Comparison of ENCODE assay signal across 12 mouse cellular contexts in the genomic region with DNA sequence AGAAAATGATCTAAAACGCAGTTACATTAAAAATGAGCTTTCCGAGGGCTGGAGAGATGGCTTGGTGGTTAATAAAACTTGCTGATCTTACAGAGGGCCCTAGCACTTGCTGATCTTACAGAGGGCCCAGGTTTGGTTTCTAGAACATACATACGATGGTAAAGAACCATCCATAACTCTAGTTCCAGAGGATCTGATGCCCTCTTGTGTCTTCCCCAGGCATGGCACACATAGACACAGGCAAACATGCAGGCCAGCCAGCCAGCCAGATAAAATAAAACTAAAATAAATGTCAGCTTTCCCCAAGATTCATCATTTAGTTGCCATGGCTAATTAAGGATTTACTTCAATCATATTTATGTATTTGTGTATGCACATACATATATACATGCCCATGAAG. TPM values are rescaled to one million over a fixed set of nuclear protein-coding genes. Genes with fewer than 3 reads are reported as not detected.
DNase-seq lines count a peak whose midpoint lies in the region; ATAC-seq and TF ChIP-seq lines count a peak whose summit lies in the region.
"Had no signal": no experiment of that assay in that cellular context is flagged by ENCODE, and none has a peak within 500 bp of the region (broad histone marks: within the 10 kb centered on the region; RNA-seq: fewer than 3 reads in every experiment).

No protein-coding gene starts in this region.

- H3K9ac ChIP-seq in liver, adult 2 months (ENCODE audit: low read depth, low read length): no peak overlapping the region
- H3K9ac ChIP-seq in liver, embryonic 12.5 days: no peak overlapping the region
- no peak overlapping the region for H3K9ac ChIP-seq in kidney, embryonic 15.5 days
- H3K9ac ChIP-seq: forebrain, embryonic 12.5 days; hindbrain, embryonic 13.5 days; stomach, embryonic 15.5 days had no signal

- no peaks in the 10 kb centered on the region for H3K79me2 ChIP-seq in liver, adult 2 months (ENCODE audit: control insufficient read depth, insufficient read depth, low read length)

- no peak overlapping the region for H3K27ac ChIP-seq in liver, adult 2 months (replicated peaks; ENCODE audit: insufficient read depth, low read depth, low read length)
- H3K27ac ChIP-seq in liver, embryonic 12.5 days: no peak overlapping the region
- H3K27ac ChIP-seq in kidney, embryonic 15.5 days: no peak overlapping the region
- H3K27ac ChIP-seq: forebrain, embryonic 12.5 days; hindbrain, embryonic 13.5 days; macrophage; stomach, embryonic 15.5 days had no signal

- no peak overlapping the region for H3K4me3 ChIP-seq in liver, adult 2 months (ENCODE audit: insufficient read depth, low read depth, low read length)
- H3K4me3 ChIP-seq in liver, embryonic 12.5 days: no peak overlapping the region
- no peak overlapping the region for H3K4me3 ChIP-seq in E14TG2a.4 (replicated peaks; ENCODE audit: low read length)
- no peak overlapping the region for H3K4me3 ChIP-seq in kidney, embryonic 15.5 days (replicated peaks)
- H3K4me3 ChIP-seq: forebrain, embryonic 12.5 days; hindbrain, embryonic 13.5 days; stomach, embryonic 15.5 days had no signal

- H3K4me2 ChIP-seq in liver, embryonic 12.5 days: no peak overlapping the region
- no peak overlapping the region for H3K4me2 ChIP-seq in kidney, embryonic 15.5 days
- H3K4me2 ChIP-seq: forebrain, embryonic 12.5 days; hindbrain, embryonic 13.5 days; stomach, embryonic 15.5 days had no signal

- H3K9me3 ChIP-seq in liver, embryonic 12.5 days (replicated peaks): no peaks in the 10 kb centered on the region
- H3K9me3 ChIP-seq in E14TG2a.4 (ENCODE audit: low read length): no peaks in the 10 kb centered on the region
- no peaks in the 10 kb centered on the region for H3K9me3 ChIP-seq in kidney, embryonic 15.5 days (replicated peaks)
- H3K9me3 ChIP-seq: forebrain, embryonic 12.5 days; hindbrain, embryonic 13.5 days; stomach, embryonic 15.5 days had no signal

- no peaks in the 10 kb centered on the region for H3K4me1 ChIP-seq in liver, adult 2 months (ENCODE audit: control insufficient read depth, insufficient read depth, low read length)
- no peaks in the 10 kb centered on the region for H3K4me1 ChIP-seq in liver, embryonic 12.5 days
- no peaks in the 10 kb centered on the region for H3K4me1 ChIP-seq in E14TG2a.4 (replicated peaks; ENCODE audit: low read depth, low read length)
- no peaks in the 10 kb centered on the region for H3K4me1 ChIP-seq in kidney, embryonic 15.5 days
- H3K4me1 ChIP-seq: forebrain, embryonic 12.5 days; hindbrain, embryonic 13.5 days; stomach, embryonic 15.5 days had no signal

- no peak for TF ChIP-seq POLR2A in liver, adult 2 months (IDR thresholded peaks at IDR 0.05; ENCODE audit: extremely low read depth, insufficient read depth, low read length)

- no peaks in the 10 kb centered on the region for H3K27me3 ChIP-seq in liver, adult 2 months (ENCODE audit: control insufficient read depth, insufficient read depth, low read length)
- no peaks in the 10 kb centered on the region for H3K27me3 ChIP-seq in liver, embryonic 12.5 days (replicated peaks)
- no peaks in the 10 kb centered on the region for H3K27me3 ChIP-seq in E14TG2a.4 (ENCODE audit: insufficient read depth, low read length)
- no peaks in the 10 kb centered on the region for H3K27me3 ChIP-seq in kidney, embryonic 15.5 days
- H3K27me3 ChIP-seq: forebrain, embryonic 12.5 days; hindbrain, embryonic 13.5 days; stomach, embryonic 15.5 days had no signal

- 88% methylated on average over 3 of the region's 3 CpGs for WGBS in liver, adult 2 months
- WGBS in liver, embryonic 12.5 days (ENCODE audit: insufficient replicate concordance): 79% methylated on average over 3 of the region's 3 CpGs
- over 99% methylated on average over 3 of the region's 3 CpGs for WGBS in kidney, embryonic 15.5 days

- H3K36me3 ChIP-seq in liver, adult 2 months (ENCODE audit: control insufficient read depth, insufficient read depth, low read length): peaks cover 12% of the 10 kb centered on the region
- H3K36me3 ChIP-seq in liver, embryonic 12.5 days: peaks cover 42% of the 10 kb centered on the region
- H3K36me3 ChIP-seq in E14TG2a.4 (ENCODE audit: insufficient read depth, low read length): peaks cover 46% of the 10 kb centered on the region
- H3K36me3 ChIP-seq in kidney, embryonic 15.5 days: peaks cover 38% of the 10 kb centered on the region

- DNase-seq in cerebellum, postnatal 10 days: peak; percentile 15 to 20
- no peak for DNase-seq in cerebellum, adult 18-20 months
- no peak for DNase-seq in liver, adult 2 months (ENCODE audit: extremely low read depth, low read depth, low spot score)
- DNase-seq in naive thymus-derived CD4-positive, alpha-beta T cell, adult 2 months (ENCODE audit: low read depth): peak; percentile 27
- no peak for DNase-seq in c-Kit-positive CD71-positive TER-119-positive erythroid progenitor cells, embryonic 14.5 days (ENCODE audit: low spot score)

- peak; percentile 44 for TF ChIP-seq CTCF in liver, adult 2 months (IDR thresholded peaks at IDR 0.05; ENCODE audit: low read depth, low read length)
- peak; percentile 31 for TF ChIP-seq CTCF in E14TG2a.4 (conservative IDR thresholded peaks at IDR 0.05; ENCODE audit: low read length)

- no peak for ATAC-seq in liver, embryonic 12.5 days
- no peak for ATAC-seq in kidney, embryonic 15.5 days (replicated peaks; ENCODE audit: low FRiP score)

RNA-seq across cellular contexts. Expression of a gene that starts 19.2 kb away (rescaled TPM):
- total RNA-seq in liver, adult 2 months (2014; rRNA removed): 1.5 and 1.9 TPM in 2 replicates
- polyA plus RNA-seq in liver, adult 2 months (2012; rRNA removed): 0.17 and 0.73 TPM in 2 replicates
- 39.0 and 39.6 TPM in 2 replicates for polyA plus RNA-seq in liver, embryonic 12.5 days (2016; fragmentation: Nextera tagmentation; extraction: Ambion mirVana)
- polyA plus RNA-seq in kidney, embryonic 15.5 days (2015; fragmentation: Nextera tagmentation; extraction: Ambion mirVana): 52.0 and 56.8 TPM in 2 replicates

RNA-seq across cellular contexts. Expression of a gene that starts 56.5 kb away (rescaled TPM):
- total RNA-seq in liver, adult 2 months (2014; rRNA removed): 50.9 and 64.9 TPM in 2 replicates
- polyA plus RNA-seq in liver, adult 2 months (2012; rRNA removed): 23.6 and 26.4 TPM in 2 replicates
- polyA plus RNA-seq in liver, embryonic 12.5 days (2016; fragmentation: Nextera tagmentation; extraction: Ambion mirVana): 12.6 and 13.5 TPM in 2 replicates
- 32.0 and 37.6 TPM in 2 replicates for polyA plus RNA-seq in kidney, embryonic 15.5 days (2015; fragmentation: Nextera tagmentation; extraction: Ambion mirVana)
- polyA plus RNA-seq: macrophage had no signal

Comparison
In these comparisons a context has a peak if more than half of its experiments do, and no peak if none do; other contexts are left out.
1. DNase-seq: peak in cerebellum, postnatal 10 days (2 of 2) and naive thymus-derived CD4-positive, alpha-beta T cell, adult 2 months (single experiment); none in cerebellum, adult 18-20 months (0 of 2), liver, adult 2 months (single experiment) and c-Kit-positive CD71-positive TER-119-positive erythroid progenitor cells, embryonic 14.5 days (single experiment).
2. RNA of a gene that starts 19.2 kb away (polyA plus RNA-seq): 52.0 to 56.8 TPM in kidney, embryonic 15.5 days and 39.0 to 39.6 TPM in liver, embryonic 12.5 days; 0.17 to 0.73 TPM in liver, adult 2 months; every median in the first group is over 10 times any median in the second.